11 mouse cellular contexts compared by ENCODE assay signal in genomic region chr1:180830588-180831346, GRCm38 (mm10). TPM values are rescaled to one million over a fixed set of nuclear protein-coding genes. Genes with fewer than 3 reads are reported as not detected.
DNase-seq lines count a peak whose midpoint lies in the region; ATAC-seq and TF ChIP-seq lines count a peak whose summit lies in the region.
"Had no signal": no experiment of that assay in that cellular context is flagged by ENCODE, and none has a peak within 500 bp of the region (broad histone marks: within the 10 kb centered on the region; RNA-seq: fewer than 3 reads in every experiment).

No protein-coding gene starts in this region.

- peak overlapping the region; percentile 44 for H3K4me2 ChIP-seq in heart, embryonic 15.5 days
- H3K4me2 ChIP-seq in intestine, postnatal 0 days (replicated peaks; ENCODE audit: low read depth) = peak overlapping the region; percentile 56
- H3K4me2 ChIP-seq: embryonic facial prominence, embryonic 12.5 days; hindbrain, embryonic 15.5 days had no signal

- intact Hi-C loops in left cerebral cortex, postnatal 36 days (cut with DNase I) = no loop called here

- H3K9ac ChIP-seq in heart, embryonic 15.5 days = no peak overlapping the region
- H3K9ac ChIP-seq in intestine, postnatal 0 days (ENCODE audit: low read depth, low read length) = no peak overlapping the region
- H3K9ac ChIP-seq: embryonic facial prominence, embryonic 12.5 days; hindbrain, embryonic 15.5 days had no signal

- ATAC-seq in heart, embryonic 15.5 days (replicated peaks; ENCODE audit: insufficient number of reproducible peaks, insufficient read depth, low FRiP score, low read depth) = no peak
- peak; percentile 41 for ATAC-seq in intestine, postnatal 0 days

- H3K27me3 ChIP-seq in heart, embryonic 15.5 days = no peaks in the 10 kb centered on the region
- no peaks in the 10 kb centered on the region for H3K27me3 ChIP-seq in intestine, postnatal 0 days (replicated peaks; ENCODE audit: control insufficient read depth, insufficient read depth, low read length)
- H3K27me3 ChIP-seq: embryonic facial prominence, embryonic 12.5 days; hindbrain, embryonic 15.5 days had no signal

- no peak overlapping the region; the same call in 1 of the 2 replicates for H3K4me3 ChIP-seq in heart, embryonic 15.5 days
- H3K4me3 ChIP-seq in intestine, postnatal 0 days (ENCODE audit: low read depth, low read length) = no peak overlapping the region; the same call in 1 of the 2 replicates
- H3K4me3 ChIP-seq: embryonic facial prominence, embryonic 12.5 days; hindbrain, embryonic 15.5 days had no signal

- H3K27ac ChIP-seq in heart, embryonic 15.5 days = peak overlapping the region; percentile 46; the same call in 1 of the 2 replicates
- H3K27ac ChIP-seq in intestine, postnatal 0 days (ENCODE audit: low read depth, low read length) = no peak overlapping the region
- H3K27ac ChIP-seq: embryonic facial prominence, embryonic 12.5 days; hindbrain, embryonic 15.5 days had no signal

- no peak for TF ChIP-seq CTCF in intestine, postnatal 0 days (IDR thresholded peaks at IDR 0.05; ENCODE audit: low read depth)

- WGBS in heart, embryonic 15.5 days = 26% methylated on average over 14 of the region's 14 CpGs
- WGBS in intestine, postnatal 0 days = 16% methylated on average over 14 of the region's 14 CpGs

- H3K9me3 ChIP-seq in heart, embryonic 15.5 days (replicated peaks) = no peaks in the 10 kb centered on the region
- H3K9me3 ChIP-seq in intestine, postnatal 0 days (ENCODE audit: control insufficient read depth) = no peaks in the 10 kb centered on the region
- H3K9me3 ChIP-seq: hindbrain, embryonic 15.5 days had no signal

- DNase-seq in heart, adult 9 months (ENCODE audit: low spot score in 2 of 2) = no peak
- DNase-seq in urinary bladder, postnatal 14 days (ENCODE audit: low spot score) = peak; percentile 20
- no peak for DNase-seq in urinary bladder, adult 18-20 months (ENCODE audit: low spot score in 2 of 2)
- no peak for DNase-seq in left cerebral cortex, postnatal 36 days (ENCODE audit: low spot score in 2 of 2)
- DNase-seq in right cerebral cortex, postnatal 10 days (ENCODE audit: low spot score in 2 of 2) = no peak
- DNase-seq: adrenal gland, postnatal 25 days; cerebellum, adult 8-10 months had no signal

- peaks cover 15% of the 10 kb centered on the region for H3K4me1 ChIP-seq in heart, embryonic 15.5 days (replicated peaks)
- H3K4me1 ChIP-seq in intestine, postnatal 0 days (replicated peaks; ENCODE audit: control insufficient read depth, insufficient read depth, low read length) = no peaks in the 10 kb centered on the region; the same call in 1 of the 2 replicates
- H3K4me1 ChIP-seq: embryonic facial prominence, embryonic 12.5 days; hindbrain, embryonic 15.5 days had no signal

- no peaks in the 10 kb centered on the region for H3K36me3 ChIP-seq in heart, embryonic 15.5 days
- H3K36me3 ChIP-seq in intestine, postnatal 0 days (ENCODE audit: control insufficient read depth, insufficient read depth) = no peaks in the 10 kb centered on the region
- H3K36me3 ChIP-seq: embryonic facial prominence, embryonic 12.5 days; hindbrain, embryonic 15.5 days had no signal

RNA-seq across cellular contexts. Expression of gene H3f3a, which starts 17.0 kb away (rescaled TPM):
- polyA plus RNA-seq in heart, embryonic 15.5 days (2015; fragmentation: Nextera tagmentation; extraction: Ambion mirVana) = 1,560 and 1,618 TPM in 2 replicates
- 1,056 and 1,104 TPM in 2 replicates for polyA plus RNA-seq in intestine, postnatal 0 days (2015; fragmentation: Nextera tagmentation; extraction: Ambion mirVana)
- 100 to 1,000 TPM; 274 to 285 TPM for total RNA-seq in left cerebral cortex, postnatal 36 days (2021)

RNA-seq across cellular contexts. Expression of gene Sde2, which starts 20.2 kb away (rescaled TPM):
- 20.8 and 22.8 TPM in 2 replicates for polyA plus RNA-seq in heart, embryonic 15.5 days (2015; fragmentation: Nextera tagmentation; extraction: Ambion mirVana)
- 13.3 and 16.7 TPM in 2 replicates for polyA plus RNA-seq in intestine, postnatal 0 days (2015; fragmentation: Nextera tagmentation; extraction: Ambion mirVana)
- total RNA-seq in left cerebral cortex, postnatal 36 days (2021) = 10 to 100 TPM; 20.3 to 21.9 TPM
